ENCODE assay signal across 21 mouse cellular contexts in genomic region chr15:53001964-53002363, GRCm38 (mm10).
"Had no signal": no experiment of that assay in that cellular context is flagged by ENCODE, and none has a peak within 500 bp of the region (broad histone marks: within the 10 kb centered on the region; RNA-seq: fewer than 3 reads in every experiment).

No protein-coding gene starts in this region.

- ATAC-seq: midbrain, embryonic 13.5 days; midbrain, embryonic 16.5 days had no signal

- H3K36me3 ChIP-seq: kidney, embryonic 15.5 days; limb, embryonic 10.5 days; limb, embryonic 13.5 days; liver, embryonic 13.5 days; midbrain, embryonic 10.5 days; midbrain, embryonic 13.5 days; neural tube, embryonic 12.5 days; neural tube, embryonic 15.5 days had no signal

- H3K9me3 ChIP-seq: kidney, embryonic 15.5 days; limb, embryonic 10.5 days; limb, embryonic 13.5 days; liver, embryonic 13.5 days; midbrain, embryonic 10.5 days; midbrain, embryonic 13.5 days; neural tube, embryonic 12.5 days; neural tube, embryonic 15.5 days had no signal

- DNase-seq: kidney, adult 11 months; kidney, adult 8-10 months; kidney, postnatal 14 days; kidney, postnatal 4 days; liver; liver, embryonic 13.5 days; lung, embryonic 14.5 days; lung, postnatal 10 days; retina, postnatal 1 day; right cerebral cortex, postnatal 25 days; thymus, adult 18-20 months; thymus, postnatal 36 days had no signal

- H3K4me2 ChIP-seq: kidney, embryonic 15.5 days; limb, embryonic 13.5 days; liver, embryonic 13.5 days; lung, embryonic 14.5 days; midbrain, embryonic 13.5 days; neural tube, embryonic 12.5 days; neural tube, embryonic 15.5 days had no signal

- H3K27ac ChIP-seq: kidney, embryonic 15.5 days; limb, embryonic 10.5 days; limb, embryonic 13.5 days; liver, embryonic 13.5 days; midbrain, embryonic 10.5 days; midbrain, embryonic 13.5 days; neural tube, embryonic 12.5 days; neural tube, embryonic 15.5 days had no signal

- H3K9ac ChIP-seq: kidney, embryonic 15.5 days; limb, embryonic 13.5 days; liver, embryonic 13.5 days; lung, embryonic 14.5 days; midbrain, embryonic 13.5 days; neural tube, embryonic 12.5 days; neural tube, embryonic 15.5 days had no signal

- H3K4me3 ChIP-seq: kidney, embryonic 15.5 days; limb, embryonic 10.5 days; limb, embryonic 13.5 days; liver, embryonic 13.5 days; megakaryocyte, embryonic 14.5 days; midbrain, embryonic 10.5 days; midbrain, embryonic 13.5 days; neural tube, embryonic 12.5 days; neural tube, embryonic 15.5 days had no signal

- H3K27me3 ChIP-seq: kidney, embryonic 15.5 days; limb, embryonic 13.5 days; liver, embryonic 13.5 days; megakaryocyte, embryonic 14.5 days; midbrain, embryonic 13.5 days; neural tube, embryonic 12.5 days; neural tube, embryonic 15.5 days had no signal

- H3K4me1 ChIP-seq: kidney, embryonic 15.5 days; limb, embryonic 10.5 days; limb, embryonic 13.5 days; liver, embryonic 13.5 days; megakaryocyte, embryonic 14.5 days; midbrain, embryonic 10.5 days; midbrain, embryonic 13.5 days; neural tube, embryonic 12.5 days; neural tube, embryonic 15.5 days had no signal
